Mouse (Mus musculus) thymus, postnatal 14 days (tissue): ENCODE measurements around the gene Ccpg1os.

ENCODE experiments used
- DNase-seq: peaks from one replicate; pipeline ENCODE4 v3.0.0; 2021

Gene Ccpg1os

GRCm38 (mm10) chr9:72985250-72986220, at the start of gene Ccpg1os, which contains the start of gene Ccpg1:
Gene Ccpg1os (minus strand): TSS chr9:72985382.
Gene Ccpg1 (plus strand): TSS chr9:72985429.
- peak; percentile 97 for DNase-seq

GRCm38 (mm10) chr9:73033406-73033805, 48.2 kb upstream of the Ccpg1os start:
- no peak for DNase-seq

- DNase-seq = no peak
Measured at GRCm38 (mm10) chr9:73031421-73031820, 46.2 kb upstream of the Ccpg1os start.

- no peak for DNase-seq
Measured at GRCm38 (mm10) chr9:73030443-73030842, 45.3 kb upstream of the Ccpg1os start.

- DNase-seq = no peak
Measured at GRCm38 (mm10) chr9:73025818-73026636, 40.8 kb upstream of the Ccpg1os start.

GRCm38 (mm10) chr9:73020566-73021097, 35.5 kb upstream of the Ccpg1os start:
- no peak for DNase-seq

- DNase-seq = no peak
Measured at GRCm38 (mm10) chr9:73019841-73020240, 34.7 kb upstream of the Ccpg1os start.

- DNase-seq = no peak
Measured at GRCm38 (mm10) chr9:73014724-73015123, 29.5 kb upstream of the Ccpg1os start.

GRCm38 (mm10) chr9:73012629-73013028, 27.4 kb upstream of the Ccpg1os start:
- DNase-seq = no peak

- DNase-seq = no peak
Measured at GRCm38 (mm10) chr9:73008384-73008783, 23.2 kb upstream of the Ccpg1os start.

- DNase-seq = peak; percentile 25
Measured at GRCm38 (mm10) chr9:73006175-73006574, 21.0 kb upstream of the Ccpg1os start.

- DNase-seq = no peak
Measured at GRCm38 (mm10) chr9:73005106-73005505, 19.9 kb upstream of the Ccpg1os start.

GRCm38 (mm10) chr9:73004076-73004475, 18.9 kb upstream of the Ccpg1os start:
- no peak for DNase-seq

- no peak for DNase-seq
Measured at GRCm38 (mm10) chr9:73002177-73002576, 17.0 kb upstream of the Ccpg1os start.

- DNase-seq = no peak
Measured at GRCm38 (mm10) chr9:73001314-73002011, 16.3 kb upstream of the Ccpg1os start.

- no peak for DNase-seq
Measured at GRCm38 (mm10) chr9:73000487-73000886, 15.3 kb upstream of the Ccpg1os start.

GRCm38 (mm10) chr9:72996806-72997205, 11.6 kb upstream of the Ccpg1os start:
- DNase-seq = no peak

- DNase-seq = no peak
Measured at GRCm38 (mm10) chr9:72996167-72996566, 11.0 kb upstream of the Ccpg1os start.

- DNase-seq = no peak
Measured at GRCm38 (mm10) chr9:72992576-72992975, 7.4 kb upstream of the Ccpg1os start.

GRCm38 (mm10) chr9:72991420-72991819, 6.2 kb upstream of the Ccpg1os start:
- DNase-seq = no peak

- no peak for DNase-seq
Measured at GRCm38 (mm10) chr9:72988706-72989105, 3.5 kb upstream of the Ccpg1os start.

GRCm38 (mm10) chr9:72987703-72988102, 2.5 kb upstream of the Ccpg1os start:
- no peak for DNase-seq

- DNase-seq = no peak
Measured at GRCm38 (mm10) chr9:72983066-72983465, 2.1 kb downstream of the Ccpg1os start.
